Mouse (Mus musculus) testis, adult 2 months (tissue): ENCODE measurements around the gene Psmd4.
A peak's percentile ranks its signal among the peaks of the same experiment; 100 is the strongest.

Source experiments
- CTCF ChIP-seq: fragments of 200-500 bp; IDR thresholded peaks from 2 replicates; pipeline ENCODE4 v1.5.1; 2012; ENCODE audit warnings: low read depth, mild to moderate bottlenecking, inconsistent platforms, low read length, moderate library complexity; ENCODE audit not compliant: control insufficient read depth, insufficient read depth, insufficient replicate concordance
- POLR2A ChIP-seq: fragments of 200-500 bp; IDR thresholded peaks from 2 replicates; pipeline ENCODE4 v1.6.1; 2012; ENCODE audit warnings: low read depth, mild to moderate bottlenecking, inconsistent platforms, low read length, moderate library complexity; ENCODE audit not compliant: control insufficient read depth

- no peak for TF ChIP-seq CTCF
- peak; percentile 97 for TF ChIP-seq POLR2A
Observed at GRCm38 (mm10) chr3:95042166-95042837, at the start of gene Psmd4.
